Mouse (Mus musculus) right cerebral cortex, postnatal 10 days (tissue): ENCODE measurements around the gene Lpxn.

ENCODE experiments used
- DNase-seq, 2 experiments: peaks; one replicate each; pipeline ENCODE4 v3.0.0; 2021; ENCODE audit warnings: low spot score in 2 of 2

Lpxn gene

DNA sequence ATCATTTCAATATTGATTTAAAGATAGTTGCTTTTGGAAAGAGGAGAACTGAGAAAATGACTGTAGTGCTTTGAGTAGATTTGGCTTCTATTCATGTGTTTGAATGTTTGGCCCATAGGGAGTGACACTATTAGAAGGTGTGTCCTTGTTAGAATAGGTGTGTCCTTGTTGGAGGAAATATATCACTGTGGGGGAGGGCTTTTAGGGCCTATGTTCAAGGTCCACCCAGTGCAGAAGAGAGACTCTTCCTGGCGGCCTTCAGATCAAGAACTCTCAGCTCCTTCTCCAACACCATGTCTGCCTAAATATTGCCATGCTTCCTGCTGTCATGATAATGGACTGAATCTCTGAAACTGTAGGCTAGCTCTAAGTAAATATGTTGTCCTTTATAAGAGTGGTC lies 8.2 kb downstream of the Lpxn start:
- DNase-seq, result no peak

DNA sequence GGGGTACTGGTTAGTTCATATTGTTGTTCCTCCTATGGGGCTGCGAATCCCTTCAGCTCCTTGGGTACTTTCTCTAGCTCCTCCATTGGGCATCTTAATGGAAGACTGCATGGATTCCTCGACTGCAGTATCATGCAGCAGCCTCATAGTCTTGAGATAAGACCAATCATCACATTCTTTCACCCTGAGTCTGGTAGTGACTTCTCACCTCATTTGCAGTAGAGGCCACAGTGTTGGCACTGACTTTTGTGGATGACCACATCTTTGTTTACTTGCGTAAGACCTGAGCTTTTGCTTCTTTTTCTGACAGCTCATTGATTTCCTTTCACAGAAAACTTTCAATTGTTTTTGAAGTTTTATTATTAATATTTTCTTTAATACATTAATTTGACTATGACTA lies 9.7 kb downstream of the Lpxn start:
- no peak for DNase-seq

DNA sequence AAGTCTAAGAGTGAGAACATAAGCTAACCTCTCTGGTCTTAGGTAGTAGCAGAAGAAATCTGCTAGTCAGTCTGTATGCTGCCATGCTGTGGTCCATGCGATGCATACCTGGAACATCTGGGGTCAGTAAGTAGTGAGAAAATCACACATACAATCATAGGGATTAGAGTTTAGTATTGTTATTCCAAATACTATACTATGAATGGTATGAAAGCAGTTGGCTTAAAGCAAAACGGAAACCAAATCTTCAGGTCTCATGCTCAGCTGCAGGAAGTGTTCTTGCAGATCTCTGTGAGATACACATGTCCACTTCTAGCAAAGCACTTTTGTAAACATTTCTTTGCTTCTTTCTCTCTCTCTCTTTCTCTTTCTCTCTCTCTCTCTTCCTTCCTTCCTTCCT lies 10.2 kb downstream of the Lpxn start:
- DNase-seq, result no peak

DNA sequence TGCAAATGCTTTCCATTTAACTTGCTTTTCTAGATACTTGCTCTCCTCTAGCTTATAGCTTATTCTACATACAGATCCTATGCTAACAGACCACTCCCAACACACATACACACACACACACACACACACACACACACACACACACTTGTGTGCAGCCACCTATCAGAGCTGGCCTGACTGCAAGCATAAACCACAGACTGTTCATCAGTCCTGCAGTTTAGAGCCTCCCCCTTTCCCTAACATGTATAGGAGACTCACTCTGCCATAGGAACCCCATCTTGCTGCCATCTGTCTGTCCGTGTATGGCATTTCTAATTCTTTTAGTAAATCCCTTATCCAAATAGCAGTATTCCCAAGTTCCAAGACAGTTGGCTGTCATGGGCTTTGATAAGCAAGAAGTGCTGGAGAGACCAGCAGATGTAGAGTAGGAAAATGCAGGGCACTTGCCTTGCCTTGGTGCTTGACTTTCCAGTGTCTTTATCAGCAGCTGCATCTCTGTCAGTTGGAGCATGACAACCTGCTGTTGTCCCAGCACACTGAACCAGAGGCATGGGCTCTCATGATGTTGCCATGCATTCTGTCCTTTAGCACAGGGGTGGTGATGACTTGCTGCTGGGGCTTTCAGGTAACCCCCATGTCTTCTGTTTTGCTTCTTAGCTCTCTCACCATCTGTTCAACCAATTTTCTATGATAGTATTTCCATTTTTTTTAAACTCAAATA lies 16.8 kb downstream of the Lpxn start:
- no peak for DNase-seq

DNA sequence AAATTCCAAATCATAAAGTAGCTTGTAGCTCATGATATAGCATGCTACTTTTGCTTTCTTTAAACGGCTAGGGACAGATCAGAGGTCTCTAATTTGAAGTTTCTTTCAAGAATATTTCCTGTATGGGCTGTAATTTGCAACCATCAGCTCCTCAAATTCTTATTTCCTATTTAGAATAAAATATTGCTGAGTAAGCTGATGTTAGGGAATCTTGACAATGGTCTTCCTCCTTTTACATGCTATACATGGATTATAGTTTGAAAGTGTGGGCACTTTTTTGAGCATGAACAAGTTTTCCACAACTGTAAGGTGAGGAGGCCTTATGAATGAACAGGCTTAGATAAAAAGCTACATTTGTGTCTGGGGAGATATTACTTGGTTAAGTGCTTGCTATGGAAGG lies 17.9 kb downstream of the Lpxn start:
- no peak for DNase-seq

DNA sequence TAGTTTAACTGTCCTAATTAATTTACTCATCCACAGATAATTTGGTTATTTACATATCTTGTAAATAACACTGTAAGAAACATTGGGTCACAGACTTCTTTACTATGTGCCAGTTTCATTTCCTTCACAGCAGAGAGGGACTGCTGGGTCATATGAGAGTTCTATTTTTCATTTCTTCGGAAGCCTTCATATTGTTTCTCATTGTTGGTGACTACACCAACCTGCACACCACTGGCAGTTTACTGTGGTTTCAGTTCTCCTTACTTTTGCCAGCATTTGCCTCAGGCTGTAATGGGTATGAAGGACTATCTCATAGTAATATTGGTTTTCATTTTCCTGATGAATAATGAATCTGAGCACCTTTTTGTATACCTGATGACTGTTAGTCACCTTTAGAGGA lies 22.5 kb downstream of the Lpxn start:
- DNase-seq, result no peak

DNA sequence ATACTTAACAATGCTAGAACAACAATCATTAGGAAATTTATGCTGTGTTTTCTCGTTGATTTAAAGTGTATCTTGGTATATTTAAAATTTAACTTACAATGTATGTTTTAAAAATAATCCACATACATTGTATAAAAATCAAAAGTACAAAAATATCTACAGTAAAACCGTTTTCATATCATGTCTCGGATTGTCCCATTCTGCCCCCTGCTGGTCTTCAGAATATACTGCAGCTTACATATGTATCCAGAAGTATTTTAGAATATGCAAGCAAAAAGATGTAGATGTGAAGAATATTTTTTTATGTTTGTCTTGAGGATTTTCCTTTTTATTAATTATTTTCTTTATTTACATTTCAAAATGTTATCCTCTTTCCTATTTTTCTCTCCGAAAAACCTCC lies 24.4 kb downstream of the Lpxn start:
- peak; percentile 31 to 35 for DNase-seq

DNA sequence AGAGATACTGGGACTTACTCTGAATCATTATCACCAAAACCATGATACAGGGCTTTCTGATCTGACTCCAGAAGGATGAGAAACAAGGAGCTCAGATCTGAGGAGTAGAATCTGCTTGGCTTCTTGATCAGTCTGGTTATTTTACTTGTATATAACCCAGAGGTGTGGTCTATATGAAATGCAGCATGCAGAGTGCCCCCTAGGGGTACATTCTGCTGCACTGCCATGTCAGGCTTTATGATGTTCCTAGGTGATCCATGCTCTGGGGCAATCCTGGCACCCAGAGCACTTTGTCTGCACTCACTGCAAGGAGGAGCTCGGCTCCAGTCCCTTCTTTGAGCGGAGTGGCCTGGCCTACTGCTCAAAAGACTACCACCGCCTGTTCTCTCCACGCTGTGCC lies 28.6 kb downstream of the Lpxn start:
- no peak for DNase-seq

DNA sequence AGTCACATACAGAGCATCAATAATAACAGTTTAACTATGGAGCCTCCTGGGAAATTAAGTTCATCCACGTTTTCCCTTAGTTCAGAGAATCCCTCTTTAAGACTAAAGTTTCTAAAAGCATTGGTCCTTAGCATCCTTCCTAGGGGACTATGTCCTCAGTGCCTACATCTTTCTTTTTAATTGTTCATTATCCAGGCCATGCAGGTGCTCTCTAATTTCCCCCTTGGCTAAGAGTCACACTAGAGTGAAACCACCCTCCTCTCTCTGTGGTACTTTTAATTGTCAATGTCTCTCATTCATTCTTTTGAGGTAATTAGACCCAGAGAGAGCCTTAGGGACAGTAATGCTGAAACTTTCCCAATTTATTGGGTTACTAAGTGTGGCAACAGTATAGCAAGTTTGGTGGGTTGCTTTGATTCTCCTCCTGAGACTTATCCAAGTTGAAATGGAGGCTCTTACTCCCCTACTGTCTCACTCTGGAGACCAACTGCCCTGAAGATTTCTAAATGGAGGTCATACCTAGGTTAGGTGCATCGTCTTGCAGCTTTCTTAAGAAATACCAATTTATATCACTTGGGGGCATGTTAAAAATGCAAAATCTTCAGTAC lies 34.9 kb downstream of the Lpxn start:
- DNase-seq, result no peak

DNA sequence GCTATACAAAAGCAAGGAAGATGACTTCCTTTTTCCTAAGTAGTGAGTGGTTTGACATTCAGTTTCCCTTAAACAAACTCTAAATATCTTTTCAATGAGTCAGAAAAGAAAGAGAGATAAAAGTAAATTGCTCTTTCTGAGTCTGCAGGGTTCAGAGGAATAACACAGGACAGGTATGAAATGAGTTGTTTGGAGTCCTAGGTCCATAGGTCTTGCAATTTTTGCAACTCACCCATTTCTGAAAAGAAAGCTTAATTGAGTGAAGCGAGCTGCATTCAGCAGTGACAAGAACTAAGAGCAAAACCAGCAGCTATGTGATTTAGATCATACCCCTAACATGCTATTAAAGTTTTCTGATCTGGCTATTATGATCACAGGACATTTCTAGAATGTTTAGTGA lies 35.6 kb downstream of the Lpxn start:
- DNase-seq, result no peak

DNA sequence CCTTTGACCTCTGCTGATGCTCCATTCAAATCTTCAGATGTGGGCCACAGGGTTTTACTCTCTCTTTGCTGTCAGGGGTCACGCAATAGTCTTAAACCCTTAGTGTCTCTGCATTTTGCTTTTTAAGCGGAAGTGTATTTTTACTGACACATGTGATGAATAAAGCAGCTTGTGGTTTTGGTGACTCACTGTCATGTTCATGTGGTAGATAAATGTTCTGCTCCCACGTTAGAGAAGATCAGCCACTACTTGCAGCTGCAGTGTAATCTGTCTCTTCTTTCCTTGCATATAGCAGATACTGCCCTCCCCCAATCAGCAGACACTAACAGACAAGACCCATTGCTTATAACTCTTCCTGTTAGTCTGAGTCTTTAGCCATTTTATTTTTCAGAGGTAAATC lies 37.6 kb downstream of the Lpxn start:
- no peak for DNase-seq

DNA sequence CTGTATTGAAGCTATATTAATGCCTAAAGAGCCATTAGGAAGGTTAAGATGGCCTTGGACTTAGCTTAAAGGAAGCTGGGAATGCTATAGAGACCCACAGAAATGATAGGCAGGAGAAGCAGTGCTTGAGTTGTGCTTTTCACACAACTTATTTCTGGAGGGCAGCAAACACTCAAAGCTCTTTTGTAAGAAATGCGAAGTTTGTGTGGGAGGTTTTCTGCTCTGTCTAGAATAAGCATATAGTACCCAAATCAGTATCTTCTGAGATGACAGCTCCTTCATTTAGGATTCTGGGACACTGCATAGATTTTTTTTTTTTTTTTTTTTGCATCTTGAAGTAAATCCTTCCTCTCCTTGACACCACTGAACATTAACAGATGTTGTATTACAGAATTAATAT lies 42.5 kb downstream of the Lpxn start:
- DNase-seq, result no peak

DNA sequence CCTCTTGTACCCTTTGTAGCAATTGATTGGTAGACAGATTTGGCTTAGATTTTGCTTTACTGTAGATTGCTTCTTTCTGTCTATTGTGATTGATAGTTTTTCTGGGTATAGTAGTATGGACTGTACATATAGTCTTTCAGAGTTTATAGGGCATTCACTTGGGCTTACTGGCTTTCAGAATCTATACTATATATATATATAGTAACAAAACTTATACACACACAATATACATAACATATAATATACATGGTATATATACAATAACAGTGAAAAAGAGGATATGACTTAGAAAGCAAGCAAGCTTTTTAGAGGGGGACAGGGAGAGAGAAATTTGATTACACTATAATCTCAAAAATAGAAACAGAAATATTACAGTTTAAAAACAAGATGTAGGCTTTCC lies 50.4 kb downstream of the Lpxn start, which contains the start of gene Gm5244:
Gene Gm5244, plus strand, starts transcription at position 301 of the 400 bp plus-strand sequence.
- DNase-seq, result no peak

DNA sequence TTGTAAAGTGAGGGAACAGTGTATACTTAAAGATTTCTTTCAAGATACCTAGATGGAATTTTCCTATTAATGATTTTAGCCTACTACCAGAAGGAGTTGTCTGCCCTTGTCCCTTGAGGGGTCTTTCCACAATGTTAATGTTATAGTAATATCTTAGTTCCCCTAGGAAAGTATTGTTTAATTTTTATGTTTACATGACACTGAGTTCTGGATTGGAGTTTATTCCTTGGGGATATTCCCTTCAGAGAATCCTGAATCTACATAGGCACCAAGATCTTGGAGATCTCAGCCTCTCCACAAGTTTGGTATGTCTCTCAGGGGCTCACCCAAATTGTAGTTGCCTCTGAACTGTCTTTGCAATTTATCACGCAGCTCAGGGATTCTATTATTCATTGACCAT lies 61.0 kb downstream of the Lpxn start, which contains the start of gene Olfr1444:
Gene Olfr1444, plus strand, starts transcription at position 301 of the 400 bp plus-strand sequence.
- no peak for DNase-seq
